Mouse (Mus musculus): ENCODE measurements at regions not wholly inside any gene's neighbourhood (a gene's known extent, or its start where the extent isn't known, plus 50 kb on each side); places are given as distances from the start of the nearest gene placed in this dataset.
A peak's percentile ranks its signal among the peaks of the same experiment; 100 is the strongest.
"Not testable (repeated sequence)": the region's sequence is repeated elsewhere in the genome, so short reads cannot be mapped to it uniquely, and the experiment has no call there.

DNA sequence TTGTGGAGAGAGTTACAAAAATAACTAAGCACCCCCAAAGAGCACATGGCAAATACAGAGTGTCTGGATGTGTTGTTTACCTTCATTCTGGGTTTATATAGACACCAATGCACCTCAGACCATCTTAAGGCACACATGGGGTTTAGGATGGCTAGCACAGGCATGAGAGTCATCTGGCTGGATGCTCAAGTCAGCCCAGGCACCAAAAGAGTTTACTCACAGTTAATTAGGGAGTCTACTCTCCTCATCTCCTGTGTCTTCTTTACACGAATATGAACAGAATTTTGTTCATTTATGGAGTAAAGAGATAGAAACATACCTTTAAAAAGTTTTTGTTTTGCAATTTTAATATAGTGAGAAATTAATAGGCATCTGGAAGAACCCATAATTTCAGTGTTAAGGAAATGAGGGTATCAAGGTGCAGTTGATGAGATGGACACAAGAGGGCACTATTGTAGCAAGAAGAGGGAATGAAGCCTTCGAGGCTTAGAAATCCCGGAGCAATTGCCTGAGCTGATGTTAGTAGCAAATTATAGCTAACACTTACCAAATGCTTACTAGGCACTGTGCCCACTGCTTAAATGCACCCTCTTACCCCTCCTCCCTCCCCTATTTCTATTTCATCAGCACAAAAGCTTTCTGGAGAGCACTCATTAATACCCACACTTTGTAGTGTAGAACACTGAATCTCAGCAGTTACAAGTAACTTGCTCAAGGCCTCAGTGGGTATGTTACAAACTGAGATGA lies 174.6 kb downstream of the Eepd1 start:
- peak; percentile 59 to 74 for DNase-seq (ENCODE audit: low spot score in 2 of 2)
- intact Hi-C loops (cut with DNase I): loop anchor here (1.0 to 5.0 kb wide), 2 partner anchors 1120 to 1321 kb away; no protein-coding TSS in a partner anchor

DNA sequence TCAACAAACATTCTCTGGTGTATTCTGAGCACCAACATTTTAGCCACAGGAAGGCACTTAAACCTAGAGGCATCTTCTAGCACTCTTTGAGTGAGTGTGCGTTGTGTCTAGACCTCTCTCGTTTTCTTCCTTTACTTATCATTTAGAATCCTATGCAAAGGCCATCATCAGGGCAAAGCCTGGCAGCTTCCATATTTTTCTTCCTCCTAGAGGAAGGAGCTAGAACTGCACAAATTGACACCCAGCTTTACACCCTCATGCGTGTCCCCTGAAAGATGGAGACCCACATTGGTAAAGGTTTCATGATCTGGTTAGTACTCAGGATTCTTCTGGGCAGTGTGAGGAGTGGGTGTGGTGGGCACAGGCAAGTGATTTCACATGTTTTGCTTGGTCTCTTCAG lies 175.2 kb downstream of the Eepd1 start:
- no peak for DNase-seq (ENCODE audit: low spot score in 2 of 2)
- intact Hi-C loops (cut with DNase I): loop anchor here (1.0 to 5.0 kb wide), 2 partner anchors 1120 to 1321 kb away; no protein-coding TSS in a partner anchor

DNA sequence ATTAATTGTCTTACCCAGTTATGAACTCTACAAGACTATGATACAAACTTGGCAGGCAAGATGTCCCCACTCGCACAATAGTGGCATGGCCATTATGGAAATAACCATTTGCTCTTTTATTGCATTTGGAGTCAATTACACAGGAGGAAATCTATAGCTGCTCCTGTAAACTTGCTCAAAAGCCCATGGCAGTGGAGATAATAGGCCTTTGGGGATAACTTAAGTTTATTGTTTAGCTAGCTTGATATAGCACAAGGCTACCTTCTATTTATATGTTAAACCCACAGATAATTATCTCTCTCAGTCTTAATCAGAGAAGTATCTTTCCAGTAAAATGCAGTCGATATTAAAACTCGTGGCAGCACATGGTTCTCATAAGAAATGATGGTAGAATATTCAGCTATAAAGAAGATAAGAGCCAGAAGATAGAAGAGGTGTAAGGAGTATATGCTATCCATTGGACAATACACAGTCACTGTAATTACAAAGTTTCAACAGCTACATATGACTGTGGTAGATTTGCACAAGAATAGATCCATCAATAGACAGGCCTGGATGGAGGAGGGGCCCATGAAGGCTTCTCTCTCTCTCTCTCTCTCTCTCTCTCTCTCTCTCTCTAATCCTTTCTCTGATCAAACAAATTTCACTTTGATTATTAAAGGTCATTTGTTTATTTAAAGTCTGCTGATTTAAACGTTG lies 202.4 kb downstream of the Eepd1 start:
- intact Hi-C loops (cut with DNase I): no loop called here
- no peak for DNase-seq (ENCODE audit: low spot score in 2 of 2)

DNA sequence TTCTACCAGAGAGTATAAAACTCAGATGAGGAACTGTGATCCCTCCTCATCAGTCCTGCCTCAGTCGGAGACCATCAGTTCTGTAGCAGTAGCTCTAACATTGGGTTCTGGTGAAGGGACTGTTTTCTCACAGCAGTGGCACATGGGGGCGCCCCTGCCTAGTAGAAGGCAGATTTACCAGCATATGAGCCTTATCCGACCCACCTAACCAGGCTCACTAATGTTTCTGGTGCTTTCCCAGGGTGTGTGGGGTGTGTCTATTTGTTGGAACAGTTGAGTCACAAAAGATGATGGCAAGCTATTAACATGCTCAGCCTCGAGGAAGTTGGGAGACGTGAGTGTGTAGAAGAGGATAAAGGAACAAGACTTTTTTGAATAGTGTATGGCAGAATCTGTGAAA lies 212.3 kb downstream of the Eepd1 start:
- intact Hi-C loops (cut with DNase I): loop anchor here (2.0 to 10.0 kb wide), 3 partner anchors 429 to 1271 kb away; no protein-coding TSS in a partner anchor
- peak; percentile 54 to 77 for DNase-seq (ENCODE audit: low spot score in 2 of 2)

DNA sequence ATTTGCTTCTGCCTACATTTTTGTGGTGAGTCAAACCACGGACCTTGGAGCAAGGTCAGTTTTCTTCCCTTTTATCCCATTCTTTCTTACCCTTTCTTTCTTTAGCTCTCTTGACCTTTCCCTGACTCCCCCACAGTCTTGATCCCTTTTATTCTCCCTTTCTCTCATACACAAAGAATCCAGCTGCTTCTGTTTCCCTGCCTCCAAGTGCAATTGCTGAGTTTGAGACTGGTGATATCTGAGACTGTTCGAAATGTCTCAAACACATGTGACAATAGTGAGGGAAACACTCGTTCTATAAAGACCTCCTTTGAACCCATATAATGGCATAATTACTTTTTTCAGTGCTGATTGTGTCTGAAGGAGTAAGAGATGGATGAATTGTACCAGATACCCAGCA lies 213.7 kb downstream of the Eepd1 start:
- no peak for DNase-seq (ENCODE audit: low spot score in 2 of 2)
- intact Hi-C loops (cut with DNase I): loop anchor here (10.0 kb wide), 1 partner anchor 1270 kb away; no protein-coding TSS in a partner anchor

GRCm38 (mm10) chr9:25713636-25714035 lies 232.3 kb downstream of the Eepd1 start:
- peak in 1 of 2 experiments; percentile 83 for DNase-seq (ENCODE audit: low spot score in 2 of 2)

DNA sequence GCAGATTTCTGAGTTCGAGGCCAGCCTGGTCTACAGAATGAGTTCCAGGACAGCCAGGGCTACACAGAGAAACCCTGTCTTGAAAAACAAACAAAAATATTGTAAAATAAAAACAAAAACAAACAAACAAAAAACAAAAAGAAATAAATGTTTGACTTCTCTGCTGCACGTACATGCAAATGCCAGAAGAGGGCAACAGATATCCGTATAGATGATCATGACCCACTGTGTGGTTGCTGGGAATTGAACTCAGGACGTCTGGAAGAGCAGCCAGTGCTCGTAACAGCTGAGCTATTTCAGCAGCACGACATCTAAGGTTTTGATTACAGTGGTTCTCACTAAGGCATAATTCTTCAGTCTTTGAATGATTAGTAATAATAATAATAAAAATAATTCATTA lies 262.8 kb downstream of the Eepd1 start:
- intact Hi-C loops (cut with DNase I): loop anchor here (5.0 kb wide), 1 partner anchor 1033 kb away; no protein-coding TSS in a partner anchor
- no peak for DNase-seq (ENCODE audit: low spot score in 2 of 2)

More at GRCm38 (mm10) chr9:25713636-25714035, 232.3 kb downstream of the Eepd1 start:
- intact Hi-C loops (cut with DNase I): no loop called here

DNA sequence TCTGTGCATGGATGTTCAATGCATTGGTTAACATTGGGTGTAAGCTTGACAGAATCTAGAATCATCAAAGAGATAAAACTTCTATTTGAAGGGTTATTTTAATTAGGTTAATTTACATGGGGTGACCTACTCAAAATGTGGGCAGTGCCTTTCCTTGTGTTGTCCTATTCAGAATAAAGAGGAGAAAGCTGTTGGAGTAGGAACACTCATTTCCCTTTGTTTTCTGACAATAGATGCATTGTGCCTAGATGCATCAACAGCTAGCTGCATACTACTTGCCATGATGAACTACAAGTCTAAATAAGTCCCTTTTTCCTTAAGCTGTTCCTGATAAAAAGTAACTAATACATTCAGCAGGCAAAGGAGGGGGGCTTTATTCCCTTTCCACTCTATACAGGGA lies 269.8 kb downstream of the Eepd1 start:
- intact Hi-C loops (cut with DNase I): no loop called here
- DNase-seq (ENCODE audit: low spot score in 2 of 2): no peak

- no peak for DNase-seq (ENCODE audit: low spot score in 2 of 2)
- intact Hi-C loops (cut with DNase I): no loop called here
These were observed 292.6 kb downstream of the Eepd1 start for GRCm38 (mm10) chr9:25773899-25774298.

GRCm38 (mm10) chr9:25782631-25783030 lies 301.3 kb downstream of the Eepd1 start:
- intact Hi-C loops (cut with DNase I): no loop called here
- DNase-seq (ENCODE audit: low spot score in 2 of 2): no peak

DNA sequence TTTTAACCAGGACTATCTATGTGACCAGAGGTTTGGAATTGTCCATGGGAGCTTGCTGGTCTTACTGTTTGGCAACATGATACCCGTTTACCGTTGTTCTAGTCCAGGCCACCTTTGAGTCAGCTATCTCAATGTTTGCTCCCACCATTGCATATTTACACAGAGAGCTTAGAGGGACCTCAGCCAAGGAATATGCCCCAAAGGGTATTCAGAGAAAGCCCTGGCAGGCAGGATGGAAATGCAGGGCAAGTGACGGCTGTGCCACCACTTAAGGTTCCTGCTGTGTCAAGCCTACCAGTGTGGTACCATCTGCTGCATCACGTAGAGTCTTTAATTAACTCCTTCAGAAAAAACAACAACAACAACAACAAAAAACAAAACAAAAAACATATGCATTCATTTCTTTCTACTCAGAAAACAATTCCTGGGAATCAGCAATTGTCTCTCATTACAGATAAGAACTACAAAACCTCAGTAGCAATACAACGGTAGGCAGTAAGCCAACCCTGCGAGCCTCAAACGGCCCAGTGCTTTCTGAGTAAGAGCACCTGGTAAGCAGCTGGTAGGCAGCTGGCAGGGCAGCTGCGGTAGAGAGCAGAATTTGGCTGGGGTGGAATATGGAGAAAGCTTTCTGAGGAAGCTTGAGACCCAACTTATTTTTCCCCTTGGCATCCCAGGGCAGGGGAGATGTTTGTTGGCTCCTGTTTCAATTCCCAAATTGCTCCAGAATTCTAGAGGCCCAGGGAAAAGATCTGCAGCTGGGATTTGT lies 314.0 kb downstream of the Eepd1 start:
- intact Hi-C loops (cut with DNase I): no loop called here
- no peak for DNase-seq (ENCODE audit: low spot score in 2 of 2)

DNA sequence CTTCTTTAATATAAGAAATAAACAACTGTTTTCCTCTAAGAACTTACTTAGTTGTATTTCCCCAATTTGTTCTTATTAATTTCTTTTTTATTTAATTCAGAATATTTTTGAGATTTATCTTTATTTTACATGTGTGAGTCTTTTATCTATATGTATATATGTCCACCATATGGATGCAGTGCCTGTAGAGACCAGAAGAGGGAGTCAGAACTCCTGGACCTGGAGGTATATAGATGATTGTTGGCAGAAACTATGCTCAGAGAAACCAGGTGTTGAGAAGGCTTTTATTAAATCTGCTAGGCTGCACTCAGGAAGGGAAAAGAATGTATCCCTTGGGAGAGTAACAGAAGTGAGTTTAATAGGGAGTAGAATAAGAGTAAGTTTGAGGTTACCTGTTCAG lies 328.2 kb downstream of the Eepd1 start:
- intact Hi-C loops (cut with DNase I): no loop called here
- no peak for DNase-seq (ENCODE audit: low spot score in 2 of 2)

GRCm38 (mm10) chr9:25833295-25833694 lies 351.9 kb downstream of the Eepd1 start:
- intact Hi-C loops (cut with DNase I): no loop called here
- no peak for DNase-seq (ENCODE audit: low spot score in 2 of 2)

DNA sequence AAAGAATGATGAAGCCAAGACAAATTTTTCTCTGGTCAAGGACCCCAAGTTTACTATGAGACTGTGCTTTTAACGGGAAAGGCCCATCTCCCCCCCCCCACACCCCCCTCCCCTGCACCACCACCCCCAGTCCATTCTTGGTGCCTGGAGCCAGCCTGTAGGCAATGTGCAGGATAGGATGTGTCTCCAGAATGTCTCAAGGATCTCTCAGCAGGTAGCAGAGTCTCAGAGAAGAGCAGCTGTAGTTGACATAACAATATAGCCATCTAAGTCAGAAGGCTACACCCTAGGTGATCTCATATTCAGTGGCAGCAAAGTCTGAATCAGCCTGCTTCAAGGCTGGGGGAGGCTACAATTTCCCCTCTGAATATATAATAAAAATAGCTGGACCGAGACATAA lies 368.6 kb downstream of the Eepd1 start:
- intact Hi-C loops (cut with DNase I): not testable (repeated sequence)

DNA sequence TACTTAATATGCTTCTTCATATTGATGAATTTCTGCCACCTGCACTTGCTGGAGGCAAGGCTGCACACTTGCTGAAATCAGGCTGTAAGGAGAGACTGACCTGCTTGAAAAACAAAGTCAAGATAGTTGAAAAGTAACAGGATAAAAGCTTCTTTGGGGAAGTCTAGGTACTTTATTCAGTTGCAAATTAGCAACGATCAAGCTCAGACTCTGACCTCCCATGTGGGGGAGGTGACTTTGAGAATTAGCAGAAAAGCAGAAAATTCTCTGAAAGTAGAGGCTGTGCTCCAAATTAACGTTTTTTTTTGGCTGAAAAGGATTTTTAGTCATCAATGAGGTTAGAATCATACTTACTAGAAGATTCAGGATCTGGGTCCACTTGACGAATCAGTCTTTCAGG lies 369.3 kb downstream of the Eepd1 start:
- DNase-seq (ENCODE audit: low spot score in 2 of 2); intact Hi-C loops (cut with DNase I): not testable (repeated sequence)

More for the DNA sequence above, 368.6 kb downstream of the Eepd1 start:
- not testable (repeated sequence) for DNase-seq (ENCODE audit: low spot score in 2 of 2)

GRCm38 (mm10) chr9:25854545-25854944 lies 373.2 kb downstream of the Eepd1 start:
- intact Hi-C loops (cut with DNase I): no loop called here
- DNase-seq (ENCODE audit: low spot score in 2 of 2): no peak

GRCm38 (mm10) chr9:25870260-25870659 lies 388.9 kb downstream of the Eepd1 start:
- intact Hi-C loops (cut with DNase I): no loop called here

GRCm38 (mm10) chr9:25896333-25896905 lies 415.1 kb downstream of the Eepd1 start:
- intact Hi-C loops (cut with DNase I): loop anchor here (5.0 kb wide), 3 partner anchors 226 to 866 kb away; no protein-coding TSS in a partner anchor
- peak; percentile 12 to 62 for DNase-seq (ENCODE audit: low spot score in 2 of 2)

More at GRCm38 (mm10) chr9:25870260-25870659, 388.9 kb downstream of the Eepd1 start:
- DNase-seq (ENCODE audit: low spot score in 2 of 2): no peak

Measured in left cerebral cortex, postnatal 25 days (tissue).